Mouse (Mus musculus): ENCODE measurements at regions not wholly inside any gene's neighbourhood (a gene's known extent, or its start where the extent isn't known, plus 50 kb on each side); places are given as distances from the start of the nearest gene placed in this dataset.
"Not testable (repeated sequence)": the region's sequence is repeated elsewhere in the genome, so short reads cannot be mapped to it uniquely, and the experiment has no call there.

GRCm38 (mm10) chr19:8496561-8496960, 91.7 kb upstream of the Slc22a30 start:
- DNase-seq = not testable (repeated sequence)

GRCm38 (mm10) chr19:8497526-8497925, 92.6 kb upstream of the Slc22a30 start:
- not testable (repeated sequence) for DNase-seq

DNA sequence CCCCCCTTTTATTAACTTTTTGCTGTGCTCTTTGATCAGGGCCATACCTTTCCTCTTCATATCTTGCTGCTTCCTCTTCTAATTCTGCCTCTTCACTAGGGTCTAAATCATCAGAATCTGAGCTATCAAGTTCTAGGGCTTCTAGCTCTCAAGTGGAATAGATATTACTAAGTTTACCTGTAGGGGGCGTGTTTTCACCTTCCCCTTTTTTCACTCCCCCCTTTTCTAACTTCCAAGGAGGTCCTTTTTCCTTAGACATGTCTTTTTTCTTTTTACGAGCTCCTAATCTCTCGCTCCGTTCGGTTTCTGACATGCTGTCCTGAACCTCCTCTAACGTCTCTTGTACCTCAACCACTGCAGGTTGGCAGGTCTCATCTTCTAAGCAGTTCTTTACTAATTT, 73.3 kb upstream of the Slc22a8 start:
- DNase-seq = not testable (repeated sequence)

- DNase-seq = peak; percentile 4
Measured at GRCm38 (mm10) chr19:8518273-8518672, 72.8 kb upstream of the Slc22a8 start.

- DNase-seq = peak; percentile 2
Measured at GRCm38 (mm10) chr19:8518933-8519332, 72.1 kb upstream of the Slc22a8 start.

- no peak for DNase-seq
Measured at GRCm38 (mm10) chr19:8534597-8534996, 56.5 kb upstream of the Slc22a8 start.

DNA sequence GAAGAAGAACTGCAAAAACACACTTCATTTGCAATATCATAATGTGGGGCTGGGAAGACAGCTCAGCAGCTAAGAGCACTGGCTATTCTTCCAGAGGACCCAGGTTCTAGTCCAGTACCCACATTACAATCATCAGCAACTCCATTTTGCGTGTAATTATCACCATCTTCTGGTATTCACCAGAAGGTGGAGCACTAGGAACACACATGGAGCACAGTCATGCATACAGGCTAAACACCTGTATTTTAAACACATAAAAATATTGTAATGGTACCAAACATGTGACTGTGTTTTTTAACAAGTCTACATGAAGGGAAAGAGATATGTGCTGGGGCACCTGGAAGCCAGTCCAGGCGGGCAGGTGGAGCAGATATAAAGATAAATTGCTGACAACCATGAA, 55.0 kb upstream of the Slc22a8 start:
- no peak for DNase-seq
